In the genomic region with DNA sequence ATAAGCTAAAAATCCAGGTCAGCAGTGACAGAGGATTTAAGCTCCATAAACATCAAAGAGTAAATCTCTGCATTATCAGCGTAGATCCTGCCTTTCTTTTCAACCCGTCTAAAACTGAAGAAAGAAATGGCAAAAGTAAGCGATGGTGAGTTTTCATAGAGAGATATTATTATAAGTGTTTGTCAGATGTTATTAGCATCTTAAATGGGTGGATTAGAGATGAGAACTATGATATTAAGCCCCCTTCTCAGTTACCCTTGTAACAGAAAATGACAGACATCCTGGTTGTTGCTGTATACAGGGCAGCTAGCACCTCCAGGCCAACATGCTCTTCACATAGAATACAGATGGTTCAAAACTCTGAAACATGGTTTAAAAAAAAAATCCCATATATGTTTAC, we compare ENCODE assay signal across 31 mouse cellular contexts. TPM values are rescaled to one million over a fixed set of nuclear protein-coding genes. Genes with fewer than 3 reads are reported as not detected.
"Had no signal": no experiment of that assay in that cellular context is flagged by ENCODE, and none has a peak within 500 bp of the region (broad histone marks: within the 10 kb centered on the region; RNA-seq: fewer than 3 reads in every experiment).

No protein-coding gene starts in this region.

- H3K36me3 ChIP-seq: heart, embryonic 10.5 days; heart, embryonic 12.5 days; heart, embryonic 13.5 days; heart, embryonic 15.5 days; hindbrain, embryonic 10.5 days; hindbrain, embryonic 12.5 days; hindbrain, embryonic 13.5 days; hindbrain, embryonic 15.5 days; intestine, embryonic 15.5 days; kidney, embryonic 15.5 days had no signal

- H3K27ac ChIP-seq: heart, embryonic 10.5 days; heart, embryonic 13.5 days; heart, embryonic 15.5 days; hindbrain, embryonic 10.5 days; hindbrain, embryonic 12.5 days; hindbrain, embryonic 13.5 days; hindbrain, embryonic 14.5 days; hindbrain, embryonic 15.5 days; hindbrain, postnatal 0 days; intestine, embryonic 15.5 days; kidney, embryonic 15.5 days; kidney, postnatal 0 days; layer of hippocampus, adult 2 months had no signal

- H3K27me3 ChIP-seq: heart, embryonic 12.5 days; heart, embryonic 13.5 days; heart, embryonic 15.5 days; hindbrain, embryonic 12.5 days; hindbrain, embryonic 13.5 days; hindbrain, embryonic 15.5 days; intestine, embryonic 15.5 days; kidney, embryonic 15.5 days had no signal

- H3K9me3 ChIP-seq: heart, embryonic 10.5 days; heart, embryonic 12.5 days; heart, embryonic 13.5 days; heart, embryonic 15.5 days; hindbrain, embryonic 10.5 days; hindbrain, embryonic 12.5 days; hindbrain, embryonic 13.5 days; hindbrain, embryonic 15.5 days; intestine, embryonic 15.5 days; kidney, embryonic 15.5 days had no signal

- H3K4me1 ChIP-seq: heart, embryonic 10.5 days; heart, embryonic 12.5 days; heart, embryonic 13.5 days; heart, embryonic 15.5 days; hindbrain, embryonic 10.5 days; hindbrain, embryonic 13.5 days; hindbrain, embryonic 15.5 days; intestine, embryonic 15.5 days; kidney, embryonic 15.5 days had no signal

- H3K4me3 ChIP-seq: heart, embryonic 10.5 days; heart, embryonic 12.5 days; heart, embryonic 13.5 days; heart, embryonic 15.5 days; hindbrain, embryonic 10.5 days; hindbrain, embryonic 12.5 days; hindbrain, embryonic 13.5 days; hindbrain, embryonic 15.5 days; intestine, embryonic 15.5 days; kidney, embryonic 15.5 days; layer of hippocampus, adult 2 months had no signal

- DNase-seq: heart, postnatal 14 days; heart, postnatal 36 days; heart, postnatal 4 days; kidney, adult 11 months; kidney, adult 18-20 months; kidney, adult 2 months; kidney, adult 8-10 months; kidney, adult 9 months; kidney, postnatal 10 days; kidney, postnatal 14 days; kidney, postnatal 25 days; kidney, postnatal 36 days; kidney, postnatal 4 days; layer of hippocampus, adult 9-11 months; layer of hippocampus, postnatal 36 days had no signal

RNA-seq across cellular contexts. Expression of a gene that starts 22.6 kb away (rescaled TPM):
- total RNA-seq: hematopoietic stem cell, adult 5-6 weeks had no signal
- polyA plus RNA-seq: inflammation-experienced regulatory T-cells, adult 6 months had no signal
